8 mouse cellular contexts compared by ENCODE assay signal in the genomic region with DNA sequence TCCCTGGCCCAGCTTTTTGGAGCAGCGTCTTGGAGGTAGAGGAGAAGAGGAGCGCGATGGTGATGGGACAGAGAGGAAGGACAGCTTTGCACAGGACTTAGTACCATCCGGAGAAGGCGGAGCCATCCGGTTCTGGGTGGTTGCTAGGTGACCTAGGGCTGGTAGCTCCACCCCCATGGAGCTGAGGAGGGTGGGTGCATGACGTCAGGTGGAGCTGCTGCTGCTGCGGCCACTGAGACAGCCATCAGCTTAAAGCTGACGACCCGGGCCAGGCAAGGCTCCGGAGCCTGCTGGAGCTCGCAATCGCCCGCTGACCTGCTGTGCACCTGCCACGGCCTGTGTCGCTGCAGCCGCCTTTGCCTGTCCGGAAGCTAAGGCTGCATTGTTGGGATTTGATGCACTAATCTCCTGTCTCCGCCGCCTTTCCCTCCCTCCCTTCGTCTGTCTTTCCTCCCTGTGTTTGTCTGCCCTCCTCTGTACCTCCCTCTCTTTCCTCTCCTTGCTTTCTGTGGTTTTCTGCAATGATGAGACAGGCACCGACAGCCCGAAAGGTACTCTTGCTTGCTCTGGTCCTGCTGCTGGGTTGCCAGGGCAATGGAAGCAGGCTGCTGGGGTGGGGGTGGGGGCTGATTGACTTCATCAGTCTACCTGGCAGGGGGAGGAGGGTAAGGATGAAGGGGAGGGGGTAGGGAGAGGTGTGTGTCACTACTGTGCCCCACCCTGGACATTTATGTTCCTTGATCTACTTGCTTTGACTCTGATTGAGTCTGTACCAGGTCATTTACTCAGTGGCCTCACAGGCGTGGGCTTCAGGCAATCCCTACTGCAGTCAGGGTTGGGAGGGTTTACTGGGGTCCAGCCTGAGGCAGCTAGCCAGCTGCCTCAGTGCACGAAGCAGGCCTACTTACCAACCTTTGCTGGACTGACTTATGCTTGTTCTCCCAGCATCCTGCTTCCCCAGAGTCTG. TPM values are rescaled to one million over a fixed set of nuclear protein-coding genes. Genes with fewer than 3 reads are reported as not detected.
A peak's percentile ranks its signal among the peaks of the same experiment; 100 is the strongest.
DNase-seq lines count a peak whose midpoint lies in the region; ATAC-seq and TF ChIP-seq lines count a peak whose summit lies in the region.

No protein-coding gene starts in this region.

- peak; percentile 94 for ATAC-seq in hindbrain, embryonic 14.5 days (ENCODE audit: low FRiP score)
- ATAC-seq in lung, embryonic 14.5 days (ENCODE audit: insufficient read depth): peak; percentile 70

- 5% methylated on average over 25 of the region's 25 CpGs for WGBS in hindbrain, embryonic 14.5 days
- WGBS in lung, embryonic 14.5 days: 21% methylated on average over 25 of the region's 25 CpGs
- 7% methylated on average over 25 of the region's 25 CpGs for WGBS in olfactory bulb, adult 2 months

- H3K27me3 ChIP-seq in hindbrain, embryonic 14.5 days (ENCODE audit: control insufficient read depth, insufficient read depth, low read length): no peaks in the 10 kb centered on the region
- H3K27me3 ChIP-seq in lung, embryonic 14.5 days (ENCODE audit: insufficient read depth, low read length): no peaks in the 10 kb centered on the region

- H3K4me1 ChIP-seq in hindbrain, embryonic 14.5 days (replicated peaks; ENCODE audit: control insufficient read depth, insufficient read depth, low read length): peaks cover 28% of the 10 kb centered on the region
- no peaks in the 10 kb centered on the region for H3K4me1 ChIP-seq in lung, embryonic 14.5 days (ENCODE audit: insufficient read depth)
- peaks cover 55% of the 10 kb centered on the region for H3K4me1 ChIP-seq in olfactory bulb, adult 2 months (ENCODE audit: control insufficient read depth, insufficient read depth, low read length)

- H3K9me3 ChIP-seq in hindbrain, embryonic 14.5 days (ENCODE audit: control insufficient read depth, low read length): no peaks in the 10 kb centered on the region
- no peaks in the 10 kb centered on the region for H3K9me3 ChIP-seq in lung, embryonic 14.5 days (ENCODE audit: low read depth, low read length)

- peak overlapping the region; percentile 71 for H3K4me2 ChIP-seq in hindbrain, embryonic 14.5 days (replicated peaks)
- H3K4me2 ChIP-seq in lung, embryonic 14.5 days: peak overlapping the region; percentile 46

- H3K36me3 ChIP-seq in hindbrain, embryonic 14.5 days (replicated peaks; ENCODE audit: control insufficient read depth, insufficient read depth): peaks cover 66% of the 10 kb centered on the region
- peaks cover 57% of the 10 kb centered on the region for H3K36me3 ChIP-seq in lung, embryonic 14.5 days (ENCODE audit: insufficient read depth)

- peak overlapping the region; percentile 48 for H3K4me3 ChIP-seq in hindbrain, embryonic 14.5 days (replicated peaks; ENCODE audit: low read length)
- peak overlapping the region; percentile 9; the same call in 1 of the 2 replicates for H3K4me3 ChIP-seq in lung, embryonic 14.5 days (ENCODE audit: low read depth, low read length)
- peak overlapping the region; percentile 83 for H3K4me3 ChIP-seq in olfactory bulb, adult 2 months (ENCODE audit: insufficient read depth, low read depth, low read length)

- H3K9ac ChIP-seq in hindbrain, embryonic 14.5 days: peak overlapping the region; percentile 75
- peak overlapping the region; percentile 13; the same call in 1 of the 2 replicates for H3K9ac ChIP-seq in lung, embryonic 14.5 days

- TF ChIP-seq POLR2A in olfactory bulb, adult 2 months (IDR thresholded peaks at IDR 0.05; ENCODE audit: insufficient read depth, low read depth, low read length): peak; percentile 29; the same call in 1 of the 2 replicates

- no peak for TF ChIP-seq CTCF in lung, embryonic 14.5 days (IDR thresholded peaks at IDR 0.05; ENCODE audit: low read depth)
- TF ChIP-seq CTCF in olfactory bulb, adult 2 months (IDR thresholded peaks at IDR 0.05; ENCODE audit: insufficient read depth, low read depth, low read length): no peak

- H3K27ac ChIP-seq in hindbrain, embryonic 14.5 days: peak overlapping the region; percentile 91
- no peak overlapping the region for H3K27ac ChIP-seq in lung, embryonic 14.5 days (ENCODE audit: low read depth)
- H3K27ac ChIP-seq in olfactory bulb, adult 2 months (ENCODE audit: insufficient read depth, low read depth, low read length): peak overlapping the region; percentile 91

- peak; percentile 80 for DNase-seq in MN1 (ENCODE audit: low spot score)
- peak; percentile 94 for DNase-seq in cerebellum, adult 9-10 months
- DNase-seq in frontal cortex, postnatal 10 days (ENCODE audit: low spot score in 2 of 2): peak; percentile 85 to 88
- peak; percentile 84 for DNase-seq in hindbrain, embryonic 14.5 days (ENCODE audit: low spot score)
- peak; percentile 95 for DNase-seq in layer of hippocampus, adult 9-11 months
- DNase-seq in lung, embryonic 14.5 days: peak; percentile 76
- DNase-seq in ovary, adult 18-20 months (ENCODE audit: low spot score): no peak

RNA-seq across cellular contexts. Expression of a gene that starts 20.5 kb away (rescaled TPM):
- 147 and 155 TPM in 2 replicates for polyA plus RNA-seq in hindbrain, embryonic 14.5 days (2014; fragmentation: Nextera tagmentation; extraction: Ambion mirVana)
- 91.6 and 94.1 TPM in 2 replicates for polyA plus RNA-seq in lung, embryonic 14.5 days (2014; fragmentation: Nextera tagmentation; extraction: Ambion mirVana)
- 187 TPM in 1 of 2 replicates, not detected in the other for polyA plus RNA-seq in olfactory bulb, adult 2 months (2012; ENCODE audit: insufficient read depth, insufficient read length, low replicate concordance, missing spikeins)

RNA-seq across cellular contexts. Expression of a gene that starts 30.0 kb away (rescaled TPM):
- 7.1 and 7.5 TPM in 2 replicates for polyA plus RNA-seq in hindbrain, embryonic 14.5 days (2014; fragmentation: Nextera tagmentation; extraction: Ambion mirVana)
- 0.96 and 1.3 TPM in 2 replicates for polyA plus RNA-seq in lung, embryonic 14.5 days (2014; fragmentation: Nextera tagmentation; extraction: Ambion mirVana)
- polyA plus RNA-seq in olfactory bulb, adult 2 months (2012; ENCODE audit: insufficient read depth, insufficient read length, low replicate concordance, missing spikeins): not detected in 2 replicates

RNA-seq across cellular contexts. Expression of a gene that starts 30.0 kb away (rescaled TPM):
- 17.8 and 18.0 TPM in 2 replicates for polyA plus RNA-seq in hindbrain, embryonic 14.5 days (2014; fragmentation: Nextera tagmentation; extraction: Ambion mirVana)
- polyA plus RNA-seq in lung, embryonic 14.5 days (2014; fragmentation: Nextera tagmentation; extraction: Ambion mirVana): 5.6 and 8.5 TPM in 2 replicates
- polyA plus RNA-seq in olfactory bulb, adult 2 months (2012; ENCODE audit: insufficient read depth, insufficient read length, low replicate concordance, missing spikeins): not detected in 2 replicates

RNA-seq across cellular contexts. Expression of a gene that starts 33.5 kb away (rescaled TPM):
- 3.5 and 4.8 TPM in 2 replicates for polyA plus RNA-seq in hindbrain, embryonic 14.5 days (2014; fragmentation: Nextera tagmentation; extraction: Ambion mirVana)
- 0.61 and 0.64 TPM in 2 replicates for polyA plus RNA-seq in lung, embryonic 14.5 days (2014; fragmentation: Nextera tagmentation; extraction: Ambion mirVana)
- not detected in 2 replicates for polyA plus RNA-seq in olfactory bulb, adult 2 months (2012; ENCODE audit: insufficient read depth, insufficient read length, low replicate concordance, missing spikeins)

RNA-seq across cellular contexts. Expression of a gene that starts 50.9 kb away (rescaled TPM):
- polyA plus RNA-seq in hindbrain, embryonic 14.5 days (2014; fragmentation: Nextera tagmentation; extraction: Ambion mirVana): 8.9 and 9.8 TPM in 2 replicates
- polyA plus RNA-seq in lung, embryonic 14.5 days (2014; fragmentation: Nextera tagmentation; extraction: Ambion mirVana): 22.7 and 26.7 TPM in 2 replicates
- not detected in 2 replicates for polyA plus RNA-seq in olfactory bulb, adult 2 months (2012; ENCODE audit: insufficient read depth, insufficient read length, low replicate concordance, missing spikeins)

Comparison
In these comparisons a context has a peak if more than half of its experiments do, and no peak if none do; other contexts are left out.
1. H3K4me3 ChIP-seq: peak in every context shown above with its lines; median percentile 83 in olfactory bulb, adult 2 months; 48 in hindbrain, embryonic 14.5 days; 9 in lung, embryonic 14.5 days.